Mouse (Mus musculus) stomach, postnatal 0 days (tissue): ENCODE data around the gene Tcte1. TPM values are rescaled to one million over a fixed set of nuclear protein-coding genes. Genes with fewer than 3 reads are reported as not detected.

Source experiments
- ATAC-seq: fragments of 200-750 bp; cut with Nextera tagmentation; 2 replicates; pipeline ENCODE4 v1.8.0; 2017; ENCODE audit not compliant: low FRiP score, low TSS enrichment
- DNase-seq: peaks from one replicate; pipeline ENCODE4 v3.0.0-alpha.2; 2016; ENCODE audit warnings: low spot score
- H3K27ac ChIP-seq: fragments of 300-500 bp; sonication (generic); replicated peaks from 2 replicates; pipeline ENCODE4 v1.5.1; 2014; ENCODE audit warnings: mild to moderate bottlenecking, control low read depth
- H3K27me3 ChIP-seq: fragments of 300-500 bp; sonication (generic); 2 replicates; pipeline ENCODE4 v1.6.1; 2014; ENCODE audit warnings: low read length; ENCODE audit not compliant: control insufficient read depth, insufficient read depth
- H3K36me3 ChIP-seq: fragments of 300-500 bp; sonication (generic); 2 replicates; pipeline ENCODE4 v1.6.1; 2014; ENCODE audit warnings: low read length, mixed read lengths; ENCODE audit not compliant: control insufficient read depth, insufficient read depth
- H3K4me1 ChIP-seq: fragments of 300-500 bp; sonication (generic); replicated peaks from 2 replicates; pipeline ENCODE4 v1.6.1; 2014; ENCODE audit warnings: antibody characterized with exemption; ENCODE audit not compliant: control insufficient read depth, insufficient read depth
- H3K4me2 ChIP-seq: fragments of 300-500 bp; sonication (generic); replicated peaks from 2 replicates; pipeline ENCODE4 v1.6.1; 2014; ENCODE audit warnings: low read depth, mild to moderate bottlenecking, control low read depth, moderate library complexity
- H3K4me3 ChIP-seq: fragments of 300-500 bp; sonication (generic); 2 replicates; pipeline ENCODE4 v1.5.1; 2014; ENCODE audit warnings: low read depth, low read length, control low read depth
- H3K9ac ChIP-seq: fragments of 300-500 bp; sonication (generic); 2 replicates; pipeline ENCODE4 v1.6.1; 2014; ENCODE audit warnings: mild to moderate bottlenecking, low read length, control low read depth, mixed read lengths
- H3K9me3 ChIP-seq: fragments of 300-500 bp; sonication (generic); 2 replicates; pipeline ENCODE4 v1.6.1; 2016; ENCODE audit warnings: low read length; ENCODE audit not compliant: control insufficient read depth
- CTCF ChIP-seq: IDR thresholded peaks from 2 replicates; pipeline ENCODE4 v1.5.1; 2016; ENCODE audit warnings: antibody characterized with exemption, low read depth, mild to moderate bottlenecking, moderate library complexity
- EP300 ChIP-seq: optimal IDR thresholded peaks from 2 replicates; pipeline ENCODE3; 2016; ENCODE audit warnings: antibody characterized with exemption
- WGBS: fragments of 180-500 bp; shearing (Covaris S2); extraction: QIAGEN DNeasy Blood & Tissue Kit; methylation state at CpG from one replicate; pipeline ENCODE4 v1.1.7; 2014; 5-methylcytosine and 5-hydroxymethylcytosine counted together
- polyA plus RNA-seq: library from polyadenylated mRNA; unstranded; fragments of >200 nt; fragmentation: Nextera tagmentation; extraction: Ambion mirVana; gene quantifications from 2 replicates; pipeline ENCODE4 v1.2.1, GENCODE M21; 2015

Gene Tcte1
- 0.04 and 0.13 TPM in 2 replicates for polyA plus RNA-seq

GRCm38 (mm10) chr17:45523263-45523662 is at the start of gene Tcte1:
Gene Tcte1 (plus strand): TSS chr17:45523434.
- DNase-seq: peak; percentile 37
- TF ChIP-seq EP300 (no peak), CTCF (no peak)
- Histone ChIP-seq H3K27me3 (no peaks in the 10 kb centered on the region), H3K9me3 (no peaks in the 10 kb centered on the region), H3K4me3 (peak within 1 kb of the TSS; percentile 18; the same call in 1 of the 2 replicates), H3K4me1 (no peaks in the 10 kb centered on the region), H3K27ac (no peak within 1 kb of the TSS), H3K4me2 (peak within 1 kb of the TSS; percentile 44), H3K9ac (no peak within 1 kb of the TSS), H3K36me3 (no peaks in the 10 kb centered on the region)
- ATAC-seq: no peak
- WGBS: 2% methylated on average over 21 of the region's 21 CpGs

- Histone ChIP-seq H3K27ac (no peak overlapping the region), H3K9ac (no peak overlapping the region), H3K9me3 (no peaks in the 10 kb centered on the region), H3K36me3 (no peaks in the 10 kb centered on the region), H3K4me3 (no peak overlapping the region), H3K27me3 (no peaks in the 10 kb centered on the region), H3K4me1 (no peaks in the 10 kb centered on the region), H3K4me2 (no peak overlapping the region)
- TF ChIP-seq EP300: no peak
- TF ChIP-seq CTCF: no peak
- ATAC-seq (no peak), DNase-seq (no peak)
- WGBS: 77% methylated on average over 6 of the region's 6 CpGs
Measured at GRCm38 (mm10) chr17:45473667-45474066, 49.6 kb upstream of the Tcte1 start.

- no peak overlapping the region for H3K27ac ChIP-seq
- no peaks in the 10 kb centered on the region for H3K27me3 ChIP-seq
- H3K36me3 ChIP-seq: no peaks in the 10 kb centered on the region
- WGBS: 68% methylated on average over 8 of the region's 8 CpGs
- DNase-seq (no peak), ATAC-seq (no peak)
- H3K9me3 ChIP-seq: no peaks in the 10 kb centered on the region
- H3K4me2 ChIP-seq: no peak overlapping the region
- H3K4me1 ChIP-seq: no peaks in the 10 kb centered on the region
- peak overlapping the region; percentile 36 for H3K4me3 ChIP-seq
- TF ChIP-seq CTCF (no peak), EP300 (no peak)
- H3K9ac ChIP-seq: no peak overlapping the region
Measured at GRCm38 (mm10) chr17:45474146-45474545, 49.1 kb upstream of the Tcte1 start.

GRCm38 (mm10) chr17:45474669-45475465 is 48.4 kb upstream of the Tcte1 start, which contains the start of gene Spats1:
Gene Spats1 (minus strand): TSS chr17:45475415.
- Histone ChIP-seq H3K36me3 (no peaks in the 10 kb centered on the region), H3K27me3 (no peaks in the 10 kb centered on the region), H3K27ac (no peak within 1 kb of the TSS), H3K9ac (peak within 1 kb of the TSS; percentile 5; the same call in 1 of the 2 replicates), H3K9me3 (no peaks in the 10 kb centered on the region), H3K4me1 (no peaks in the 10 kb centered on the region), H3K4me2 (peak within 1 kb of the TSS; percentile 48), H3K4me3 (peak within 1 kb of the TSS; percentile 36)
- DNase-seq (peak; percentile 59), ATAC-seq (peak; percentile 70)
- WGBS: 6% methylated on average over 30 of the region's 30 CpGs
- TF ChIP-seq EP300: no peak
- no peak for TF ChIP-seq CTCF

GRCm38 (mm10) chr17:45478234-45478825 is 44.9 kb upstream of the Tcte1 start:
- ATAC-seq (peak; percentile 43; the same call in 1 of the 2 replicates), DNase-seq (peak; percentile 81)
- H3K4me2 ChIP-seq: no peak overlapping the region
- no peak overlapping the region for H3K9ac ChIP-seq
- H3K4me1 ChIP-seq: no peaks in the 10 kb centered on the region
- no peak overlapping the region for H3K27ac ChIP-seq
- WGBS: 14% methylated on average over 12 of the region's 12 CpGs
- no peak overlapping the region for H3K4me3 ChIP-seq
- no peaks in the 10 kb centered on the region for H3K36me3 ChIP-seq
- TF ChIP-seq EP300 (no peak), CTCF (peak; percentile 99)
- no peaks in the 10 kb centered on the region for H3K27me3 ChIP-seq
- H3K9me3 ChIP-seq: no peaks in the 10 kb centered on the region

GRCm38 (mm10) chr17:45480429-45480828 is 42.8 kb upstream of the Tcte1 start:
- WGBS: 29% methylated on average over 2 of the region's 2 CpGs

More at GRCm38 (mm10) chr17:45480429-45480828, 42.8 kb upstream of the Tcte1 start:
- H3K36me3 ChIP-seq: no peaks in the 10 kb centered on the region
- no peaks in the 10 kb centered on the region for H3K4me1 ChIP-seq
- no peak for ATAC-seq
- no peak overlapping the region for H3K4me3 ChIP-seq
- no peak overlapping the region for H3K9ac ChIP-seq
- H3K4me2 ChIP-seq: no peak overlapping the region
- TF ChIP-seq CTCF (peak; percentile 46), EP300 (no peak)
- no peak for DNase-seq
- H3K9me3 ChIP-seq: no peaks in the 10 kb centered on the region
- H3K27me3 ChIP-seq: no peaks in the 10 kb centered on the region
- H3K27ac ChIP-seq: no peak overlapping the region
